Mouse (Mus musculus): ENCODE results near the gene Pfkfb4.

The Pfkfb4 gene

GRCm38 (mm10) chr9:109056916-109057315 lies 65.3 kb downstream of the Pfkfb4 start:
- no peak for DNase-seq (ENCODE audit: low read depth, low spot score)

- peak; percentile 91 for DNase-seq (ENCODE audit: low read depth, low spot score)
These were observed 66.0 kb downstream of the Pfkfb4 start for GRCm38 (mm10) chr9:109057543-109057942.

- DNase-seq (ENCODE audit: low read depth, low spot score): no peak
These were observed 66.6 kb downstream of the Pfkfb4 start for GRCm38 (mm10) chr9:109058006-109058765.

GRCm38 (mm10) chr9:109059136-109059903 lies 67.7 kb downstream of the Pfkfb4 start, which contains the start of gene Trex1:
Trex1 (minus strand) TSS chr9:109059734.
- DNase-seq (ENCODE audit: low read depth, low spot score): peak; percentile 95

- DNase-seq (ENCODE audit: low read depth, low spot score): no peak
These were observed 68.8 kb downstream of the Pfkfb4 start for GRCm38 (mm10) chr9:109060184-109060897.

- no peak for DNase-seq (ENCODE audit: low read depth, low spot score)
These were observed 69.3 kb downstream of the Pfkfb4 start for GRCm38 (mm10) chr9:109060898-109061295.

- DNase-seq (ENCODE audit: low read depth, low spot score): peak; percentile 19
These were observed 76.6 kb downstream of the Pfkfb4 start for GRCm38 (mm10) chr9:109068095-109068735.

GRCm38 (mm10) chr9:109073661-109074573 lies 82.3 kb downstream of the Pfkfb4 start, which contains the start of gene Atrip:
Atrip (minus strand) TSS chr9:109074124.
- DNase-seq (ENCODE audit: low read depth, low spot score): peak; percentile 91

- no peak for DNase-seq (ENCODE audit: low read depth, low spot score)
These were observed 88.9 kb downstream of the Pfkfb4 start for GRCm38 (mm10) chr9:109080516-109080915.

GRCm38 (mm10) chr9:109081749-109082123 lies 90.2 kb downstream of the Pfkfb4 start:
- peak; percentile 33 for DNase-seq (ENCODE audit: low read depth, low spot score)
